Mouse (Mus musculus) liver, adult 2 months (tissue): ENCODE measurements around the gene Art1.

Source experiments
- CTCF ChIP-seq: fragments of 200-500 bp; IDR thresholded peaks from 2 replicates; pipeline ENCODE4 v1.5.1; 2011; ENCODE audit warnings: low read depth, low read length, control low read depth
- POLR2A ChIP-seq: fragments of 200-500 bp; IDR thresholded peaks from 2 replicates; pipeline ENCODE4 v1.6.1; 2011; ENCODE audit warnings: low read length, control low read depth; ENCODE audit not compliant: insufficient read depth; ENCODE audit errors: extremely low read depth

GRCm38 (mm10) chr7:102100868-102101267, 675 bp upstream of the Art1 start:
- TF ChIP-seq CTCF (no peak), POLR2A (no peak)
